Mouse (Mus musculus) MEL (cell line): ENCODE measurements around the gene Alyref2. TPM values are rescaled to one million over a fixed set of nuclear protein-coding genes. Genes with fewer than 3 reads are reported as not detected.
A peak's percentile ranks its signal among the peaks of the same experiment; 100 is the strongest.
"Not testable (repeated sequence)": the region's sequence is repeated elsewhere in the genome, so short reads cannot be mapped to it uniquely, and the experiment has no call there.

Experiments
- DNase-seq: peaks from one replicate; pipeline ENCODE4 v3.0.0; 2011; ENCODE audit warnings: low read depth, low spot score
- H3K27ac ChIP-seq: 2 replicates; pipeline ENCODE4 v1.5.1; 2012; ENCODE audit warnings: low read depth, mild to moderate bottlenecking, control low read depth, low read length, moderate library complexity; ENCODE audit not compliant: control insufficient read depth
- H3K27me3 ChIP-seq, 2 experiments: fragments of 150-350 bp in 1 of 2; sonication (generic) in 1 of 2; 2 replicates each; pipeline ENCODE4 v1.6.1; 2012; ENCODE audit warnings: low read length in 2 of 2, mild to moderate bottlenecking in 2 of 2, improper control_type of control experiment in 1 of 2, moderate library complexity in 1 of 2; ENCODE audit not compliant: insufficient read depth in 2 of 2, control insufficient read depth in 1 of 2
- H3K36me3 ChIP-seq, 2 experiments: 2 replicates each; pipeline ENCODE4 v1.6.1; 2012 to 2014; ENCODE audit warnings: low read length in 2 of 2, improper control_type of control experiment in 1 of 2, inconsistent platforms in 1 of 2, mild to moderate bottlenecking in 1 of 2; ENCODE audit not compliant: insufficient read depth in 2 of 2, control insufficient read depth in 1 of 2
- H3K4me1 ChIP-seq, 2 experiments: fragments of 150-350 bp in 1 of 2; sonication (generic) in 1 of 2; 2 replicates each; pipeline ENCODE4 v1.6.1; 2012; ENCODE audit warnings: low read length in 2 of 2, improper control_type of control experiment in 1 of 2, mild to moderate bottlenecking in 1 of 2; ENCODE audit not compliant: insufficient read depth in 2 of 2, control insufficient read depth in 1 of 2
- H3K4me3 ChIP-seq, 2 experiments: fragments of 150-350 bp in 1 of 2; sonication (generic) in 1 of 2; 2 replicates each; pipeline ENCODE4 v1.5.1; 2012; ENCODE audit warnings: low read depth in 2 of 2, low read length in 2 of 2, mild to moderate bottlenecking in 2 of 2, moderate library complexity in 2 of 2, control low read depth in 1 of 2, improper control_type of control experiment in 1 of 2; ENCODE audit not compliant: control insufficient read depth in 1 of 2, insufficient read depth in 1 of 2
- H3K79me2 ChIP-seq: 2 replicates; pipeline ENCODE4 v1.6.1; 2012; ENCODE audit warnings: mild to moderate bottlenecking, low read length, moderate library complexity; ENCODE audit not compliant: control insufficient read depth, poor library complexity, insufficient read depth
- H3K9ac ChIP-seq: 2 replicates; pipeline ENCODE4 v1.6.1; 2012; ENCODE audit warnings: low read depth, mild to moderate bottlenecking, control low read depth, low read length, moderate library complexity; ENCODE audit not compliant: control insufficient read depth, poor library complexity, severe bottlenecking
- H3K9me3 ChIP-seq: fragments of 150-350 bp; sonication (generic); replicated peaks from 2 replicates; pipeline ENCODE4 v1.6.1; 2012; ENCODE audit warnings: mild to moderate bottlenecking, low read length, improper control_type of control experiment, moderate library complexity; ENCODE audit not compliant: insufficient read depth
- CTCF ChIP-seq, 3 experiments: IDR thresholded peaks in 2 of 3; conservative IDR thresholded peaks in 1 of 3; 2 replicates each; pipeline ENCODE4 v1.5.1; 2011 to 2012; ENCODE audit warnings: low read length in 3 of 3, low read depth in 2 of 3, mild to moderate bottlenecking in 2 of 3, improper control_type of control experiment in 1 of 3, inconsistent platforms in 1 of 3, mixed read lengths in 1 of 3, moderate library complexity in 1 of 3; ENCODE audit not compliant: control insufficient read depth in 1 of 3, insufficient read depth in 1 of 3, poor library complexity in 1 of 3, severe bottlenecking in 1 of 3
- ELF1 ChIP-seq: IDR thresholded peaks from 2 replicates; pipeline ENCODE4 v1.6.1; 2014; ENCODE audit warnings: low read depth, mild to moderate bottlenecking, inconsistent platforms, low read length, improper control_type of control experiment, moderate library complexity
- EP300 ChIP-seq, 2 experiments: IDR thresholded peaks; 2 replicates each; pipeline ENCODE4 v1.6.1; 2011; ENCODE audit warnings: improper control_type of control experiment in 2 of 2, low read length in 2 of 2, low read depth in 1 of 2, mild to moderate bottlenecking in 1 of 2
- GABPA ChIP-seq: IDR thresholded peaks from 2 replicates; pipeline ENCODE4 v1.6.1; 2012; ENCODE audit warnings: low read depth, mild to moderate bottlenecking, inconsistent platforms, low read length, improper control_type of control experiment, moderate library complexity
- JUND ChIP-seq: IDR thresholded peaks from 2 replicates; pipeline ENCODE4 v1.6.1; 2011; ENCODE audit warnings: low read depth, mild to moderate bottlenecking, improper control_type of control experiment, low read length
- MAX ChIP-seq: IDR thresholded peaks from 2 replicates; pipeline ENCODE4 v1.6.1; 2011; ENCODE audit warnings: low read length, improper control_type of control experiment
- MEF2A ChIP-seq: IDR thresholded peaks from 2 replicates; pipeline ENCODE4 v1.6.1; 2014; ENCODE audit warnings: low read depth, mild to moderate bottlenecking, inconsistent platforms, low read length, improper control_type of control experiment; ENCODE audit not compliant: poor library complexity, insufficient replicate concordance, severe bottlenecking; ENCODE audit errors: extremely low read depth
- MXI1 ChIP-seq: IDR thresholded peaks from 2 replicates; pipeline ENCODE4 v1.6.1; 2011; ENCODE audit warnings: mild to moderate bottlenecking, low read depth, low read length, improper control_type of control experiment
- MYC ChIP-seq: IDR thresholded peaks from 2 replicates; pipeline ENCODE4 v1.6.1; 2011; ENCODE audit warnings: low read depth, mild to moderate bottlenecking, low read length, improper control_type of control experiment, moderate library complexity
- NELFE ChIP-seq: IDR thresholded peaks from 2 replicates; pipeline ENCODE4 v1.6.1; 2011; ENCODE audit warnings: low read depth, low read length, improper control_type of control experiment
- POLR2A ChIP-seq, 2 experiments: IDR thresholded peaks; 2 replicates each; pipeline ENCODE4 v1.6.1; 2011 to 2012; ENCODE audit warnings: low read length in 2 of 2, mild to moderate bottlenecking in 2 of 2, control low read depth in 1 of 2, improper control_type of control experiment in 1 of 2, low read depth in 1 of 2, moderate library complexity in 1 of 2; ENCODE audit not compliant: control insufficient read depth in 1 of 2, insufficient read depth in 1 of 2, poor library complexity in 1 of 2
- SIN3A ChIP-seq: IDR thresholded peaks from 2 replicates; pipeline ENCODE4 v1.6.1; 2012; ENCODE audit warnings: low read length, improper control_type of control experiment, inconsistent platforms
- SMC3 ChIP-seq: IDR thresholded peaks from 2 replicates; pipeline ENCODE4 v1.6.1; 2011; ENCODE audit warnings: low read depth, low read length, improper control_type of control experiment
- UBTF ChIP-seq: IDR thresholded peaks from 2 replicates; pipeline ENCODE4 v1.6.1; 2012; ENCODE audit warnings: low read depth, mild to moderate bottlenecking, inconsistent platforms, low read length, improper control_type of control experiment, moderate library complexity, borderline replicate concordance; ENCODE audit not compliant: insufficient read depth
- ZMIZ1 ChIP-seq: IDR thresholded peaks from 2 replicates; pipeline ENCODE4 v1.6.1; 2012; ENCODE audit warnings: low read depth, mild to moderate bottlenecking, inconsistent platforms, low read length, improper control_type of control experiment, moderate library complexity
- polyA plus RNA-seq, 2 experiments: library from polyadenylated mRNA; stranded (reverse) in 1 of 2; unstranded in 1 of 2; fragments of >175 nt in 1 of 2; fragments of >200 nt in 1 of 2; gene quantifications; 2 replicates each; pipeline versions ENCODE4 v1.2.1 to v1.2.4; 2012; ENCODE audit warnings: low replicate concordance in 2 of 2, low read depth in 1 of 2; ENCODE audit not compliant: insufficient read length in 2 of 2, insufficient read depth in 1 of 2, missing spikeins in 1 of 2
- total RNA-seq: library from RNA; depleted of rRNA; stranded (reverse); fragments of 300-350 nt; gene quantifications from 2 replicates; pipeline ENCODE4 v1.2.3, GENCODE M21; 2012

The Alyref2 gene
- total and polyA plus RNA-seq, 3 experiments, result 5.5 to 8.8 TPM; not detected in 1

- not testable (repeated sequence) for H3K9ac ChIP-seq, H3K4me3 ChIP-seq, H3K9me3 ChIP-seq, DNase-seq, H3K27ac ChIP-seq, H3K79me2 ChIP-seq, H3K27me3 ChIP-seq
- Histone ChIP-seq H3K4me1 (peaks cover 12 to 29% of the 10 kb centered on the region in 2 experiments), H3K36me3 (peaks cover 0 to 22% of the 10 kb centered on the region in 2 experiments; a peak in 2 of 4 replicates)
Measured at GRCm38 (mm10) chr1:171471941-171472340, 31.3 kb upstream of the Alyref2 start.

GRCm38 (mm10) chr1:171473506-171473905 lies 29.8 kb upstream of the Alyref2 start:
- Histone ChIP-seq H3K36me3 (peaks cover 0 to 22% of the 10 kb centered on the region in 2 experiments; a peak in 2 of 4 replicates), H3K27me3 (no peaks in the 10 kb centered on the region), H3K4me1 (peaks cover 15 to 29% of the 10 kb centered on the region in 2 experiments), H3K9ac (peak overlapping the region; percentile 66), H3K4me3 (peak overlapping the region; percentile 39 to 59; a peak in 3 of 4 replicates), H3K79me2 (no peaks in the 10 kb centered on the region; the same call in 1 of the 2 replicates), H3K27ac (peak overlapping the region; percentile 65), H3K9me3 (no peaks in the 10 kb centered on the region)
- no peak for TF ChIP-seq MEF2A
- DNase-seq, result peak; percentile 32

- DNase-seq, result peak; percentile 83
- Histone ChIP-seq H3K27ac (peak overlapping the region; percentile 65), H3K79me2 (no peaks in the 10 kb centered on the region; the same call in 1 of the 2 replicates), H3K4me3 (peak overlapping the region; percentile 39 to 59), H3K9me3 (no peaks in the 10 kb centered on the region), H3K4me1 (peaks cover 15 to 29% of the 10 kb centered on the region in 2 experiments), H3K36me3 (peaks cover 0 to 22% of the 10 kb centered on the region in 2 experiments; a peak in 2 of 4 replicates), H3K27me3 (no peaks in the 10 kb centered on the region), H3K9ac (peak overlapping the region; percentile 66)
- TF ChIP-seq EP300 (IDR thresholded peaks at IDR 0.05; ENCODE audit: low read depth in 1 of 2, low read length in 2 of 2), result no peak; a peak in 1 of 4 replicates
- no peak for TF ChIP-seq CTCF (IDR thresholded peaks at IDR 0.05 in 2 of 3, conservative IDR thresholded peaks at IDR 0.05 in 1 of 3; ENCODE audit: control insufficient read depth in 1 of 3, insufficient read depth in 1 of 3, low read depth in 2 of 3, low read length in 3 of 3, poor library complexity in 1 of 3, severe bottlenecking in 1 of 3)
- TF ChIP-seq ELF1, result peak; percentile 49; the same call in 1 of the 2 replicates
- no peak for TF ChIP-seq ZMIZ1
- TF ChIP-seq SIN3A, result peak; percentile 37; the same call in 1 of the 2 replicates
- no peak for TF ChIP-seq SMC3
- 0 out of 4 replicates have a peak, but pooled peaks of 1 of the 2 experiments have one; percentile 27 for TF ChIP-seq POLR2A (IDR thresholded peaks at IDR 0.05; ENCODE audit: control insufficient read depth in 1 of 2, insufficient read depth in 1 of 2, low read depth in 1 of 2, low read length in 2 of 2, poor library complexity in 1 of 2)
- TF ChIP-seq GABPA, result no peak
- TF ChIP-seq MYC, result 0 out of 2 replicates have a peak, but pooled peaks have one; percentile 58
- TF ChIP-seq MXI1, result peak; percentile 16; the same call in 1 of the 2 replicates
- TF ChIP-seq JUND, result 0 out of 2 replicates have a peak, but pooled peaks have one; percentile 9
- TF ChIP-seq MAX, result peak; percentile 55
- TF ChIP-seq UBTF, result no peak
- TF ChIP-seq NELFE, result no peak
Measured at GRCm38 (mm10) chr1:171473920-171474640, 29.2 kb upstream of the Alyref2 start.
